Mouse (Mus musculus): ENCODE measurements around the gene Brsk2. TPM values are rescaled to one million over a fixed set of nuclear protein-coding genes. Genes with fewer than 3 reads are reported as not detected.

Gene Brsk2
- polyA plus RNA-seq (2014; fragmentation: Illumina TruSeq; extraction: RNeasy Lipid Tissue Mini Kit (QIAGEN cat#74804); ENCODE audit: low read depth, low replicate concordance): 0.22 TPM

GRCm38 (mm10) chr7:141948906-141949798, at the start of gene Brsk2:
Gene Brsk2 (plus strand): TSS chr7:141949751.

GRCm38 (mm10) chr7:141918407-141918806, 31.1 kb upstream of the Brsk2 start, which contains the start of gene Tollip:
Gene Tollip (minus strand): TSS chr7:141918507.

Other genes with a start within 250 kb of the Brsk2 start
- gene Muc5ac, start 160.8 kb upstream of the Brsk2 start, polyA plus RNA-seq (2014; fragmentation: Illumina TruSeq; extraction: RNeasy Lipid Tissue Mini Kit (QIAGEN cat#74804); ENCODE audit: low read depth, low replicate concordance): not detected
- not detected for gene Muc5b, start 110.7 kb upstream of the Brsk2 start, polyA plus RNA-seq (2014; fragmentation: Illumina TruSeq; extraction: RNeasy Lipid Tissue Mini Kit (QIAGEN cat#74804); ENCODE audit: low read depth, low replicate concordance)
- gene Tollip, start 31.2 kb upstream of the Brsk2 start, polyA plus RNA-seq (2014; fragmentation: Illumina TruSeq; extraction: RNeasy Lipid Tissue Mini Kit (QIAGEN cat#74804); ENCODE audit: low read depth, low replicate concordance): 38.0 TPM
- gene Mob2, start 111.3 kb downstream of the Brsk2 start, polyA plus RNA-seq (2014; fragmentation: Illumina TruSeq; extraction: RNeasy Lipid Tissue Mini Kit (QIAGEN cat#74804); ENCODE audit: low read depth, low replicate concordance): 20.4 TPM
- 0.79 TPM for gene Dusp8, start 146.1 kb downstream of the Brsk2 start, polyA plus RNA-seq (2014; fragmentation: Illumina TruSeq; extraction: RNeasy Lipid Tissue Mini Kit (QIAGEN cat#74804); ENCODE audit: low read depth, low replicate concordance)
- not detected for gene Gm45618, start 171.0 kb downstream of the Brsk2 start, polyA plus RNA-seq (2014; fragmentation: Illumina TruSeq; extraction: RNeasy Lipid Tissue Mini Kit (QIAGEN cat#74804); ENCODE audit: low read depth, low replicate concordance)
- not detected for gene Gm39115, start 186.3 kb downstream of the Brsk2 start, polyA plus RNA-seq (2014; fragmentation: Illumina TruSeq; extraction: RNeasy Lipid Tissue Mini Kit (QIAGEN cat#74804); ENCODE audit: low read depth, low replicate concordance)
- not detected for gene Gm45337, start 194.9 kb downstream of the Brsk2 start, polyA plus RNA-seq (2014; fragmentation: Illumina TruSeq; extraction: RNeasy Lipid Tissue Mini Kit (QIAGEN cat#74804); ENCODE audit: low read depth, low replicate concordance)
- not detected for gene Gm29735, start 207.4 kb downstream of the Brsk2 start, polyA plus RNA-seq (2014; fragmentation: Illumina TruSeq; extraction: RNeasy Lipid Tissue Mini Kit (QIAGEN cat#74804); ENCODE audit: low read depth, low replicate concordance)
- not detected for gene Gm4553, start 216.0 kb downstream of the Brsk2 start, polyA plus RNA-seq (2014; fragmentation: Illumina TruSeq; extraction: RNeasy Lipid Tissue Mini Kit (QIAGEN cat#74804); ENCODE audit: low read depth, low replicate concordance)
- not detected for gene Krtap5-2, start 226.3 kb downstream of the Brsk2 start, polyA plus RNA-seq (2014; fragmentation: Illumina TruSeq; extraction: RNeasy Lipid Tissue Mini Kit (QIAGEN cat#74804); ENCODE audit: low read depth, low replicate concordance)
- gene Gm10153, start 240.6 kb downstream of the Brsk2 start, polyA plus RNA-seq (2014; fragmentation: Illumina TruSeq; extraction: RNeasy Lipid Tissue Mini Kit (QIAGEN cat#74804); ENCODE audit: low read depth, low replicate concordance): not detected

Measured in sigmoid colon, adult 10 weeks (tissue).